Mouse (Mus musculus): ENCODE data around the gene G430095P16Rik. TPM values are rescaled to one million over a fixed set of nuclear protein-coding genes. Genes with fewer than 3 reads are reported as not detected.

Gene G430095P16Rik
- polyA plus RNA-seq, 1 experiment, result 2.9 TPM

DNA sequence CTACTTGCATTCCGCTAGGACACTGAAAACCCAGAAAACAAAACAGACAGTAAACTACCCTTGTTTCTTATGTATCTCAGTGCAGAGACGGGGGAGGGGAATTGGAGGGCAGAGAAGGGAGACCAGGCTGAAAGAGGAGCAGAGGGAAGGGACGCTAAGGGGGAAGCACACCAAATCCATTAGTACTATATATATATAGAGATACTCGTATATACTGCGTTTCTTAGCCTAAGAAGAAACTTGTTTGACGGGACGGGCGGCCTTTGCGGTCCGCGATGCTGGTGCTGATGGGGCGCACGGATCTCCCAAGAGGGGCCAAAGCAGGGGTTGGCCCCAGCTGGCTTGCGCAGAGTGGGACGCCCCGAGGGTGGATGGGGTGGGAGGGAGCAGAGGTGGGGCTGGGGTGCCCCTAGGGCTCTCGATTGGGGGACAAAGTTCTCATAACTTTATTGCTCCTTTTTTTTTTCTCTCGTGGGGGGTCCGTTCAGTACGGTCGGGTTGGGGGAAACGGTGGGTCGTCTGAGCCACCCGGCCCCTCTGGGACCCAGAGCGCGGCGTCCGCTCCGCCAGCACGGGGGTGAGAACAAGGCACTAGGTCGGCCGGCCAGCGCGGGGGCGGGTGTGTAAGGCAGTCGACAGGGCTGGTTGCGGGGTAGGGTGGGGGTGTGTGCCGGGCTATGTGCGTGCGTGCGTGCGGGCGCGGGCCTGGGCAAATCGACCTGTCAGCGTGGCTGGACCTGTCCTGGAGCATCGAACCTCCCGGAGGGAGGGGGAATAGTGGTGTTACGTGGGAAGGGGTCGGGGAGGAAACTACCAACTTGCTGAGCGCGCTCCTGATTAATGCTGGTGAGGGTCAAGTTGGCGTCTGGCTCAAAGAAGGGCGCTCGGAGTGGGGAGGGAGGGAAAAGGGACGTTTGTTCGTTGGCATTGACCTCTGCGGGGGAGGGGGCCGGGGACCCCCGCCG lies 17.7 kb upstream of the G430095P16Rik start:
- TF ChIP-seq MYOG (IDR thresholded peaks at IDR 0.05; ENCODE audit: control insufficient read depth, extremely low read depth, insufficient read length), result no peak
- TF ChIP-seq CTCF (IDR thresholded peaks at IDR 0.05; ENCODE audit: control insufficient read depth, insufficient read depth, insufficient read length), result no peak
- TF ChIP-seq USF1 (IDR thresholded peaks at IDR 0.05; ENCODE audit: low read depth), result no peak
- no peak for TF ChIP-seq MAX (IDR thresholded peaks at IDR 0.05)
- no peak for TF ChIP-seq CEBPB (IDR thresholded peaks at IDR 0.05; ENCODE audit: low read depth)
- no peak for TF ChIP-seq MYOD1 (IDR thresholded peaks at IDR 0.05; ENCODE audit: control insufficient read depth, insufficient read length, low read depth)
- TF ChIP-seq FOSL1 (IDR thresholded peaks at IDR 0.05; ENCODE audit: insufficient read depth, low read length, poor library complexity, severe bottlenecking), result no peak
- Histone ChIP-seq H3ac (ENCODE audit: control insufficient read depth, insufficient read length, low read depth) (no peak overlapping the region), H3K36me3 (ENCODE audit: control insufficient read depth, insufficient read depth) (peaks cover 24% of the 10 kb centered on the region), H3K79me2 (ENCODE audit: control insufficient read depth, insufficient read depth) (no peaks in the 10 kb centered on the region), H3K27me3 (ENCODE audit: control insufficient read depth, insufficient read depth, insufficient read length) (no peaks in the 10 kb centered on the region), H3K79me3 (ENCODE audit: low read depth) (no peaks in the 10 kb centered on the region), H3K4me3 (ENCODE audit: insufficient read depth, poor library complexity, severe bottlenecking) (no peak overlapping the region)

- Histone ChIP-seq H3K79me2 (ENCODE audit: control insufficient read depth, insufficient read depth) (no peaks in the 10 kb centered on the region), H3K27me3 (ENCODE audit: control insufficient read depth, insufficient read depth, insufficient read length) (no peaks in the 10 kb centered on the region), H3ac (ENCODE audit: control insufficient read depth, insufficient read length, low read depth) (no peak overlapping the region), H3K4me3 (ENCODE audit: insufficient read depth, poor library complexity, severe bottlenecking) (no peak overlapping the region), H3K79me3 (ENCODE audit: low read depth) (no peaks in the 10 kb centered on the region), H3K36me3 (ENCODE audit: control insufficient read depth, insufficient read depth) (peaks cover 27% of the 10 kb centered on the region)
- TF ChIP-seq USF1 (IDR thresholded peaks at IDR 0.05; ENCODE audit: low read depth), result no peak
- TF ChIP-seq FOSL1 (IDR thresholded peaks at IDR 0.05; ENCODE audit: insufficient read depth, low read length, poor library complexity, severe bottlenecking), result no peak
- no peak for TF ChIP-seq CEBPB (IDR thresholded peaks at IDR 0.05; ENCODE audit: low read depth)
- no peak for TF ChIP-seq MYOD1 (IDR thresholded peaks at IDR 0.05; ENCODE audit: control insufficient read depth, insufficient read length, low read depth)
- TF ChIP-seq CTCF (IDR thresholded peaks at IDR 0.05; ENCODE audit: control insufficient read depth, insufficient read depth, insufficient read length), result no peak
- TF ChIP-seq MAX (IDR thresholded peaks at IDR 0.05), result no peak
- no peak for TF ChIP-seq MYOG (IDR thresholded peaks at IDR 0.05; ENCODE audit: control insufficient read depth, extremely low read depth, insufficient read length)
Measured at GRCm38 (mm10) chr8:84705960-84706359, 16.8 kb upstream of the G430095P16Rik start.

DNA sequence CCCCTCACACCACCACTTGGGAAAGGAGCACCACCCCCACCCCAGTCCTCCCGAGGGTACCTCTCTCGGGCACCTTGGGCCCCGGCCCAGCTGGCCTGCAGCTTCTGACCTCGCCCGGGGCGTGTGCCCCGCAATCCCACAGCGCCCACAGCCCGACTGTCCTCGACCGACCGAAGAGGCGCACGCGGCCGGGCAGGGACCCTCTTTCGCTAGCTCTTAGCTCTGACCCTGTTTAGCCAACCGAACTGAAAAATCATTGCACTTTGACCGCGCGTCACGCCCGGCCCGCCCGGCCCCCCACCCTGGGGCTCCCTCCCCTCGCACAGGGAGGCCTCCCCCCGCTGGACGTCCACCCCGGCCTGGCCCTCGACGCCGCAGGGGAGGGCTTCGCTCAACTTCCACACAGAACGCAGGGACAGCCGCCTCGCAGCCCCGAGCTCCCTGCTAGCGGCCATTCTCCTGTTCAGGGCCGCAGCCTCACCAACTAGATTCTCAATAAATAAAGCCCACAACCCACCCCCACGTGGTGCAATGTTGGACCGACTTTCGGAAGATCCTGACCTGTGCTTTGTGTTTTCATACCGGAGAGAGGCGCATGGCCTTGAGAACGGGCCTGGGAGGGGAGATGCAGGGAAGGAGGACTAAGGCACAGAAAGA lies 16.1 kb upstream of the G430095P16Rik start:
- Histone ChIP-seq H3ac (ENCODE audit: control insufficient read depth, insufficient read length, low read depth) (no peak overlapping the region), H3K27me3 (ENCODE audit: control insufficient read depth, insufficient read depth, insufficient read length) (no peaks in the 10 kb centered on the region), H3K36me3 (ENCODE audit: control insufficient read depth, insufficient read depth) (peaks cover 32% of the 10 kb centered on the region), H3K79me3 (ENCODE audit: low read depth) (no peaks in the 10 kb centered on the region), H3K4me3 (ENCODE audit: insufficient read depth, poor library complexity, severe bottlenecking) (no peak overlapping the region), H3K79me2 (ENCODE audit: control insufficient read depth, insufficient read depth) (no peaks in the 10 kb centered on the region)
- TF ChIP-seq CEBPB (IDR thresholded peaks at IDR 0.05; ENCODE audit: low read depth), result no peak

- Histone ChIP-seq H3K27me3 (ENCODE audit: control insufficient read depth, insufficient read depth, insufficient read length) (no peaks in the 10 kb centered on the region), H3K79me3 (ENCODE audit: low read depth) (no peaks in the 10 kb centered on the region), H3K4me3 (ENCODE audit: insufficient read depth, poor library complexity, severe bottlenecking) (no peak overlapping the region), H3K36me3 (ENCODE audit: control insufficient read depth, insufficient read depth) (peaks cover 32% of the 10 kb centered on the region), H3K79me2 (ENCODE audit: control insufficient read depth, insufficient read depth) (no peaks in the 10 kb centered on the region), H3ac (ENCODE audit: control insufficient read depth, insufficient read length, low read depth) (no peak overlapping the region)
- TF ChIP-seq MYOD1 (IDR thresholded peaks at IDR 0.05; ENCODE audit: control insufficient read depth, insufficient read length, low read depth) (no peak), FOSL1 (IDR thresholded peaks at IDR 0.05; ENCODE audit: insufficient read depth, low read length, poor library complexity, severe bottlenecking) (no peak), MAX (IDR thresholded peaks at IDR 0.05) (no peak), MYOG (IDR thresholded peaks at IDR 0.05; ENCODE audit: control insufficient read depth, extremely low read depth, insufficient read length) (no peak), CTCF (IDR thresholded peaks at IDR 0.05; ENCODE audit: control insufficient read depth, insufficient read depth, insufficient read length) (no peak), USF1 (IDR thresholded peaks at IDR 0.05; ENCODE audit: low read depth) (no peak), CEBPB (IDR thresholded peaks at IDR 0.05; ENCODE audit: low read depth) (no peak)
Measured at GRCm38 (mm10) chr8:84707267-84707883, 15.4 kb upstream of the G430095P16Rik start.

DNA sequence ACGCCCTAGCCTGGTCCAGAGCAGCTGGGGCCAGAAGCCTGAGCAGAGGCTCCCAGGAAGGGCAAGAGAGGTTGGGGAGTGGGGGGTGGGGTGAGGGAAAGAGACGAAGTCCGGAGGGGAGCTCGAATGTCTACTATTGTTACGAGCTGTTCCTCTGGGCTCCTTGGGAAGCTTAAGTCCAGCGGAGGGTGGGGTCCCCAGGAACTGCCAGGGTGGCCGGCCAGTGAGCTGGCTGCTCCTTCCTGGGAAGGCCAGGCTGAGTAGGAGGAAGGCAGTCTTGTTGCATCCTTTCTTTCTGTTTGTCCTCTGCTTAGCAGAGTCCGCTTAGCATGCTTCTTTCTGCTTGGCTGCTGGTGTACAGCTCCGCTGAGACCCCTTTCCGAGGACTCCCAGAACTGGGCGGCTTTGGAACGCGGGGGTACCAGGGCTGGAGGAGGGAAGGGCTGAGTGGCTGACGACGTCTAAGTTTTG lies 14.7 kb upstream of the G430095P16Rik start:
- Histone ChIP-seq H3K4me3 (ENCODE audit: insufficient read depth, poor library complexity, severe bottlenecking) (no peak overlapping the region), H3K27me3 (ENCODE audit: control insufficient read depth, insufficient read depth, insufficient read length) (no peaks in the 10 kb centered on the region), H3K36me3 (ENCODE audit: control insufficient read depth, insufficient read depth) (peaks cover 35% of the 10 kb centered on the region), H3K79me2 (ENCODE audit: control insufficient read depth, insufficient read depth) (no peaks in the 10 kb centered on the region), H3K79me3 (ENCODE audit: low read depth) (no peaks in the 10 kb centered on the region), H3ac (ENCODE audit: control insufficient read depth, insufficient read length, low read depth) (no peak overlapping the region)
- TF ChIP-seq MAX (IDR thresholded peaks at IDR 0.05) (no peak), MYOD1 (IDR thresholded peaks at IDR 0.05; ENCODE audit: control insufficient read depth, insufficient read length, low read depth) (no peak), FOSL1 (IDR thresholded peaks at IDR 0.05; ENCODE audit: insufficient read depth, low read length, poor library complexity, severe bottlenecking) (no peak)

Data from C2C12 (cell line).